Mouse (Mus musculus) bone marrow macrophage, adult 2 months (primary cell): ENCODE results near the gene Srp54c.
"Not testable (repeated sequence)": the region's sequence is repeated elsewhere in the genome, so short reads cannot be mapped to it uniquely, and the experiment has no call there.

ENCODE experiments used
- CTCF ChIP-seq: IDR thresholded peaks from 2 replicates; pipeline ENCODE4 v1.5.1; 2012; ENCODE audit warnings: low read depth, mild to moderate bottlenecking, low read length, moderate library complexity
- POLR2A ChIP-seq: IDR thresholded peaks from 2 replicates; pipeline ENCODE4 v1.6.1; 2012; ENCODE audit warnings: mild to moderate bottlenecking, low read depth, low read length, borderline replicate concordance

GRCm38 (mm10) chr12:55212944-55213343 lies 17.0 kb upstream of the Srp54c start:
- not testable (repeated sequence) for TF ChIP-seq CTCF, POLR2A
